In the genomic region with DNA sequence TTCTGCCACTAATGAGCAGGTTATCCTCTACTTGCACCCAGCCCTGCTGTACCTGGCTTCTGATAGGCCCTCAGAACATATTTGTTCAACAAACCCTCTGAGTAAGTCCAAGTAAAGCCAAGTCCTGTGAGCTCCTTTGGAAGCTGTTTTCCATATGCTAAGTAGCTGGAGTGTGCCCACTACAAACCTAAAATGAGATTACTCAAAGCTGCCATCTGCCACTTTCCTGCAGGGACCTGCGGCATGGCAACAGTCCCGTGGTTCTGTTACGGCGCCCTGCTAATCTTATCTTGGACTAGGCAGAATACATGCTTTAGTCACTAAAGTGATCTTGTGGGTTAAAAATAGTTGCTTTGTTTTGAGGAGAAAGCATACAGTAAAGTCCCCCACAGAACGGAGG, we compare ENCODE assay signal across 10 mouse cellular contexts. TPM values are rescaled to one million over a fixed set of nuclear protein-coding genes. Genes with fewer than 3 reads are reported as not detected.
DNase-seq lines count a peak whose midpoint lies in the region; ATAC-seq and TF ChIP-seq lines count a peak whose summit lies in the region.
"Had no signal": no experiment of that assay in that cellular context is flagged by ENCODE, and none has a peak within 500 bp of the region (broad histone marks: within the 10 kb centered on the region; RNA-seq: fewer than 3 reads in every experiment).

No protein-coding gene starts in this region.

- no peak for DNase-seq in heart, adult 18-20 months
- DNase-seq in cerebellum, postnatal 10 days: peak; percentile 72 to 84
- peak; percentile 45 to 70 for DNase-seq in left cerebral cortex, adult 2 months (ENCODE audit: extremely low spot score in 1 of 2, low spot score in 2 of 2)
- peak; percentile 82 to 92 for DNase-seq in right cerebral cortex, postnatal 10 days (ENCODE audit: low spot score in 2 of 2)
- DNase-seq in spleen, postnatal 4 days (ENCODE audit: low spot score in 2 of 2): no peak
- DNase-seq: thymus, adult 18-20 months had no signal

- H3K36me3 ChIP-seq in heart, embryonic 15.5 days: no peaks in the 10 kb centered on the region
- no peaks in the 10 kb centered on the region for H3K36me3 ChIP-seq in hindbrain, embryonic 12.5 days
- no peaks in the 10 kb centered on the region for H3K36me3 ChIP-seq in hindbrain, embryonic 13.5 days
- H3K36me3 ChIP-seq: midbrain, embryonic 10.5 days had no signal

- peak overlapping the region; percentile 27; the same call in 1 of the 2 replicates for H3K4me2 ChIP-seq in heart, embryonic 15.5 days
- H3K4me2 ChIP-seq in hindbrain, embryonic 12.5 days (replicated peaks): no peak overlapping the region
- H3K4me2 ChIP-seq in hindbrain, embryonic 13.5 days: no peak overlapping the region

- H3K9ac ChIP-seq in heart, embryonic 15.5 days: no peak overlapping the region
- no peak overlapping the region for H3K9ac ChIP-seq in hindbrain, embryonic 12.5 days
- H3K9ac ChIP-seq in hindbrain, embryonic 13.5 days: no peak overlapping the region

- no peak for TF ChIP-seq CTCF in left cerebral cortex, adult 2 months (IDR thresholded peaks at IDR 0.05)

- ATAC-seq in heart, embryonic 15.5 days (replicated peaks; ENCODE audit: insufficient number of reproducible peaks, insufficient read depth, low FRiP score, low read depth): no peak
- ATAC-seq in hindbrain, embryonic 12.5 days (ENCODE audit: low FRiP score): no peak
- ATAC-seq in hindbrain, embryonic 13.5 days (ENCODE audit: low FRiP score): no peak

- 22% methylated on average over 5 of the region's 5 CpGs for WGBS in heart, embryonic 15.5 days
- 76% methylated on average over 5 of the region's 5 CpGs for WGBS in hindbrain, embryonic 12.5 days
- 74% methylated on average over 5 of the region's 5 CpGs for WGBS in hindbrain, embryonic 13.5 days

- no peak overlapping the region for H3K4me3 ChIP-seq in heart, embryonic 15.5 days
- no peak overlapping the region for H3K4me3 ChIP-seq in left cerebral cortex, adult 2 months
- H3K4me3 ChIP-seq in hindbrain, embryonic 12.5 days: no peak overlapping the region
- no peak overlapping the region for H3K4me3 ChIP-seq in hindbrain, embryonic 13.5 days
- H3K4me3 ChIP-seq: midbrain, embryonic 10.5 days had no signal

- H3K27me3 ChIP-seq in heart, embryonic 15.5 days: no peaks in the 10 kb centered on the region
- no peaks in the 10 kb centered on the region for H3K27me3 ChIP-seq in hindbrain, embryonic 12.5 days
- no peaks in the 10 kb centered on the region for H3K27me3 ChIP-seq in hindbrain, embryonic 13.5 days

- H3K4me1 ChIP-seq in heart, embryonic 15.5 days (replicated peaks): peaks cover 88% of the 10 kb centered on the region
- H3K4me1 ChIP-seq in hindbrain, embryonic 12.5 days: peaks cover 12% of the 10 kb centered on the region
- H3K4me1 ChIP-seq in hindbrain, embryonic 13.5 days (replicated peaks): peaks cover 27% of the 10 kb centered on the region

- H3K27ac ChIP-seq in heart, embryonic 15.5 days: peak overlapping the region; percentile 65
- H3K27ac ChIP-seq in left cerebral cortex, adult 2 months: no peak overlapping the region; the same call in 1 of the 2 replicates
- H3K27ac ChIP-seq in hindbrain, embryonic 12.5 days: no peak overlapping the region
- no peak overlapping the region for H3K27ac ChIP-seq in hindbrain, embryonic 13.5 days
- H3K27ac ChIP-seq: midbrain, embryonic 10.5 days had no signal

- H3K9me3 ChIP-seq in heart, embryonic 15.5 days (replicated peaks): no peaks in the 10 kb centered on the region
- H3K9me3 ChIP-seq in hindbrain, embryonic 12.5 days (replicated peaks): no peaks in the 10 kb centered on the region
- H3K9me3 ChIP-seq in hindbrain, embryonic 13.5 days: no peaks in the 10 kb centered on the region
- H3K9me3 ChIP-seq: midbrain, embryonic 10.5 days had no signal

- intact Hi-C loops in left cerebral cortex, adult 2 months (cut with DNase I): loop anchor here (1.0 to 2.0 kb wide), 2 partner anchors 16 to 33 kb away; partner anchors contain the start of gene Tbc1d8

RNA-seq across cellular contexts. Expression of gene Tbc1d8, which starts 32.4 kb away (rescaled TPM):
- polyA plus RNA-seq in heart, embryonic 15.5 days (2015; fragmentation: Nextera tagmentation; extraction: Ambion mirVana): 10.4 and 12.8 TPM in 2 replicates
- total RNA-seq in heart, adult 18-20 months (2021): 1 to 10 TPM; 4.6 to 6.3 TPM
- total RNA-seq in left cerebral cortex, adult 2 months (2021): 10 to 100 TPM; 18.3 to 20.2 TPM
- 8.6 and 10.2 TPM in 2 replicates for polyA plus RNA-seq in hindbrain, embryonic 12.5 days (2016; fragmentation: Nextera tagmentation; extraction: Ambion mirVana)
- polyA plus RNA-seq in hindbrain, embryonic 13.5 days (2015; fragmentation: Nextera tagmentation; extraction: Ambion mirVana): 8.2 and 8.5 TPM in 2 replicates

Comparison
In these comparisons a context has a peak if more than half of its experiments do, and no peak if none do; other contexts are left out.
1. DNase-seq: peak in cerebellum, postnatal 10 days (2 of 2), left cerebral cortex, adult 2 months (2 of 2) and right cerebral cortex, postnatal 10 days (2 of 2); none in heart, adult 18-20 months (0 of 2) and spleen, postnatal 4 days (0 of 2).